Mouse (Mus musculus) midbrain, embryonic 12.5 days (tissue): ENCODE data around the gene Cxadr. TPM values are rescaled to one million over a fixed set of nuclear protein-coding genes. Genes with fewer than 3 reads are reported as not detected.

Experiments used
- ATAC-seq: fragments of 200-750 bp; cut with Nextera tagmentation; 2 replicates; pipeline ENCODE4 v1.8.0; 2017; ENCODE audit warnings: low read depth, moderate TSS enrichment, moderate library complexity; ENCODE audit not compliant: low FRiP score
- H3K27ac ChIP-seq: fragments of 300-500 bp; sonication (generic); replicated peaks from 2 replicates; pipeline ENCODE4 v1.5.1; 2016; ENCODE audit warnings: mild to moderate bottlenecking
- H3K27me3 ChIP-seq: fragments of 300-500 bp; sonication (generic); 2 replicates; pipeline ENCODE4 v1.6.1; 2016; ENCODE audit warnings: mild to moderate bottlenecking
- H3K36me3 ChIP-seq: fragments of 300-500 bp; sonication (generic); 2 replicates; pipeline ENCODE4 v1.6.1; 2016
- H3K4me1 ChIP-seq: fragments of 300-500 bp; sonication (generic); 2 replicates; pipeline ENCODE4 v1.6.1; 2016
- H3K4me2 ChIP-seq: fragments of 300-500 bp; sonication (generic); replicated peaks from 2 replicates; pipeline ENCODE4 v1.6.1; 2016; ENCODE audit warnings: mild to moderate bottlenecking, moderate library complexity
- H3K4me3 ChIP-seq: fragments of 300-500 bp; sonication (generic); 2 replicates; pipeline ENCODE4 v1.5.1; 2016; ENCODE audit warnings: mild to moderate bottlenecking
- H3K9ac ChIP-seq: fragments of 300-500 bp; sonication (generic); replicated peaks from 2 replicates; pipeline ENCODE4 v1.6.1; 2016; ENCODE audit warnings: mild to moderate bottlenecking, moderate library complexity
- H3K9me3 ChIP-seq: fragments of 300-500 bp; sonication (generic); 2 replicates; pipeline ENCODE4 v1.6.1; 2016; ENCODE audit warnings: mild to moderate bottlenecking
- WGBS: fragments of 180-500 bp; shearing (Covaris S2); methylation state at CpG from one replicate; pipeline ENCODE4 v1.1.7; 2016; 5-methylcytosine and 5-hydroxymethylcytosine counted together
- polyA plus RNA-seq: library from polyadenylated mRNA; unstranded; fragments of >200 nt; fragmentation: Nextera tagmentation; extraction: Ambion mirVana; gene quantifications from 2 replicates; pipeline ENCODE4 v1.2.1, GENCODE M21; 2016

Cxadr gene
- 116 and 122 TPM in 2 replicates for polyA plus RNA-seq

GRCm38 (mm10) chr16:78301183-78301830 is at the start of gene Cxadr:
Gene Cxadr (plus strand): TSS chr16:78301489.
- Histone ChIP-seq H3K4me3 (peak within 1 kb of the TSS; percentile 92), H3K36me3 (peaks cover 11% of the 10 kb centered on the region; the same call in 1 of the 2 replicates), H3K9me3 (no peaks in the 10 kb centered on the region), H3K4me2 (peak within 1 kb of the TSS; percentile 74), H3K27ac (peak within 1 kb of the TSS; percentile 91), H3K9ac (peak within 1 kb of the TSS; percentile 92), H3K4me1 (peaks cover 18% of the 10 kb centered on the region), H3K27me3 (no peaks in the 10 kb centered on the region)
- under 1% methylated on average over 34 of the region's 34 CpGs for WGBS
- peak; percentile 96 for ATAC-seq

- no peak overlapping the region for H3K4me2 ChIP-seq
- no peak overlapping the region for H3K9ac ChIP-seq
- ATAC-seq = no peak
- H3K27ac ChIP-seq = no peak overlapping the region
- H3K4me1 ChIP-seq = no peaks in the 10 kb centered on the region
- no peak overlapping the region for H3K4me3 ChIP-seq
- H3K27me3 ChIP-seq = peaks cover 18% of the 10 kb centered on the region
- H3K36me3 ChIP-seq = no peaks in the 10 kb centered on the region
- WGBS = 86% methylated on average over 4 of the region's 4 CpGs
- H3K9me3 ChIP-seq = no peaks in the 10 kb centered on the region
Observed at GRCm38 (mm10) chr16:78258989-78259388, 42.3 kb upstream of the Cxadr start.

- no peaks in the 10 kb centered on the region for H3K36me3 ChIP-seq
- H3K4me2 ChIP-seq = no peak overlapping the region
- no peak overlapping the region for H3K9ac ChIP-seq
- no peak for ATAC-seq
- H3K4me3 ChIP-seq = no peak overlapping the region
- H3K27ac ChIP-seq = no peak overlapping the region
- no peaks in the 10 kb centered on the region for H3K9me3 ChIP-seq
- WGBS = 81% methylated on average over 10 of the region's 10 CpGs
- peaks cover 18% of the 10 kb centered on the region for H3K27me3 ChIP-seq
- H3K4me1 ChIP-seq = peaks cover 10% of the 10 kb centered on the region
Observed at GRCm38 (mm10) chr16:78260070-78260879, 41.0 kb upstream of the Cxadr start.

GRCm38 (mm10) chr16:78261520-78261919 is 39.8 kb upstream of the Cxadr start:
- Histone ChIP-seq H3K27ac (no peak overlapping the region), H3K9ac (no peak overlapping the region), H3K4me3 (no peak overlapping the region), H3K36me3 (no peaks in the 10 kb centered on the region), H3K27me3 (peaks cover 18% of the 10 kb centered on the region), H3K4me2 (no peak overlapping the region), H3K4me1 (peaks cover 17% of the 10 kb centered on the region), H3K9me3 (no peaks in the 10 kb centered on the region)
- WGBS = 88% methylated on average over 3 of the region's 3 CpGs
- ATAC-seq = no peak

- H3K4me2 ChIP-seq = peak overlapping the region; percentile 63
- peak overlapping the region; percentile 41 for H3K9ac ChIP-seq
- H3K9me3 ChIP-seq = no peaks in the 10 kb centered on the region
- H3K36me3 ChIP-seq = no peaks in the 10 kb centered on the region
- H3K4me1 ChIP-seq = peaks cover 17% of the 10 kb centered on the region
- ATAC-seq = peak; percentile 46; the same call in 1 of the 2 replicates
- H3K4me3 ChIP-seq = peak overlapping the region; percentile 41
- peak overlapping the region; percentile 30 for H3K27ac ChIP-seq
- peaks cover 18% of the 10 kb centered on the region for H3K27me3 ChIP-seq
- 16% methylated on average over 16 of the region's 16 CpGs for WGBS
Observed at GRCm38 (mm10) chr16:78264442-78265150, 36.7 kb upstream of the Cxadr start.

GRCm38 (mm10) chr16:78265151-78265590 is 36.1 kb upstream of the Cxadr start:
- WGBS = 0% methylated on average over 7 of the region's 7 CpGs
- peaks cover 17% of the 10 kb centered on the region for H3K27me3 ChIP-seq
- no peaks in the 10 kb centered on the region for H3K9me3 ChIP-seq
- peak; percentile 85 for ATAC-seq
- peak overlapping the region; percentile 30 for H3K27ac ChIP-seq
- peak overlapping the region; percentile 41 for H3K4me3 ChIP-seq
- H3K4me2 ChIP-seq = peak overlapping the region; percentile 63
- H3K9ac ChIP-seq = peak overlapping the region; percentile 41
- H3K36me3 ChIP-seq = no peaks in the 10 kb centered on the region
- peaks cover 17% of the 10 kb centered on the region for H3K4me1 ChIP-seq

- 37% methylated on average over 11 of the region's 11 CpGs for WGBS
Observed at GRCm38 (mm10) chr16:78265826-78266225, 35.5 kb upstream of the Cxadr start.

GRCm38 (mm10) chr16:78267453-78267852 is 33.8 kb upstream of the Cxadr start:
- H3K36me3 ChIP-seq = no peaks in the 10 kb centered on the region
- peaks cover 17% of the 10 kb centered on the region for H3K4me1 ChIP-seq
- H3K4me3 ChIP-seq = no peak overlapping the region
- no peak overlapping the region for H3K4me2 ChIP-seq
- H3K27me3 ChIP-seq = peaks cover 8% of the 10 kb centered on the region
- no peak for ATAC-seq
- no peak overlapping the region for H3K9ac ChIP-seq
- H3K27ac ChIP-seq = no peak overlapping the region
- no peaks in the 10 kb centered on the region for H3K9me3 ChIP-seq

More at GRCm38 (mm10) chr16:78265826-78266225, 35.5 kb upstream of the Cxadr start:
- H3K9me3 ChIP-seq = no peaks in the 10 kb centered on the region
- H3K27me3 ChIP-seq = peaks cover 14% of the 10 kb centered on the region
- H3K36me3 ChIP-seq = no peaks in the 10 kb centered on the region
- H3K27ac ChIP-seq = 0 out of 2 replicates have a peak overlapping the region, but pooled peaks have one; percentile 12
- ATAC-seq = no peak
- H3K4me2 ChIP-seq = 0 out of 2 replicates have a peak overlapping the region, but pooled peaks have one; percentile 63
- peaks cover 17% of the 10 kb centered on the region for H3K4me1 ChIP-seq
- no peak overlapping the region for H3K9ac ChIP-seq
- H3K4me3 ChIP-seq = no peak overlapping the region

- no peaks in the 10 kb centered on the region for H3K9me3 ChIP-seq
- peaks cover 17% of the 10 kb centered on the region for H3K4me1 ChIP-seq
- H3K9ac ChIP-seq = no peak overlapping the region
- no peak overlapping the region for H3K4me3 ChIP-seq
- H3K27me3 ChIP-seq = peaks cover 3% of the 10 kb centered on the region; the same call in 1 of the 2 replicates
- H3K36me3 ChIP-seq = no peaks in the 10 kb centered on the region
- no peak for ATAC-seq
- no peak overlapping the region for H3K4me2 ChIP-seq
- 94% methylated on average over 3 of the region's 3 CpGs for WGBS
- H3K27ac ChIP-seq = no peak overlapping the region
Observed at GRCm38 (mm10) chr16:78268167-78268566, 33.1 kb upstream of the Cxadr start.

- H3K9ac ChIP-seq = no peak overlapping the region
- ATAC-seq = no peak
- H3K4me3 ChIP-seq = no peak overlapping the region
- 0 out of 2 replicates have a peak, but pooled peaks cover 4% of the 10 kb centered on the region for H3K9me3 ChIP-seq
- 82% methylated on average over 9 of the region's 9 CpGs for WGBS
- H3K4me2 ChIP-seq = no peak overlapping the region
- no peaks in the 10 kb centered on the region for H3K36me3 ChIP-seq
- H3K27me3 ChIP-seq = no peaks in the 10 kb centered on the region; the same call in 1 of the 2 replicates
- 0 out of 2 replicates have a peak, but pooled peaks cover 4% of the 10 kb centered on the region for H3K4me1 ChIP-seq
- H3K27ac ChIP-seq = no peak overlapping the region
Observed at GRCm38 (mm10) chr16:78274825-78275455, 26.3 kb upstream of the Cxadr start.

GRCm38 (mm10) chr16:78277567-78277966 is 23.7 kb upstream of the Cxadr start:
- no peaks in the 10 kb centered on the region for H3K27me3 ChIP-seq
- H3K4me2 ChIP-seq = no peak overlapping the region
- H3K27ac ChIP-seq = no peak overlapping the region
- ATAC-seq = no peak
- H3K4me1 ChIP-seq = 0 out of 2 replicates have a peak, but pooled peaks cover 4% of the 10 kb centered on the region
- 0 out of 2 replicates have a peak, but pooled peaks cover 4% of the 10 kb centered on the region for H3K9me3 ChIP-seq
- H3K4me3 ChIP-seq = no peak overlapping the region
- no peaks in the 10 kb centered on the region for H3K36me3 ChIP-seq
- H3K9ac ChIP-seq = no peak overlapping the region
- 49% methylated on average over 4 of the region's 4 CpGs for WGBS
